Mouse (Mus musculus) forebrain, embryonic 14.5 days (tissue): ENCODE measurements at regions not wholly inside any gene's neighbourhood (a gene's known extent, or its start where the extent isn't known, plus 50 kb on each side); places are given as distances from the start of the nearest gene placed in this dataset. TPM values are rescaled to one million over a fixed set of nuclear protein-coding genes. Genes with fewer than 3 reads are reported as not detected.

ENCODE experiments used
- ATAC-seq: fragments of 200-750 bp; cut with Nextera tagmentation; 2 replicates; pipeline ENCODE4 v1.8.0; 2017; ENCODE audit warnings: mild to moderate bottlenecking, moderate library complexity
- DNase-seq: peaks from one replicate; pipeline ENCODE4 v3.0.0-alpha.2; 2015; ENCODE audit warnings: low spot score
- H3K27ac ChIP-seq: fragments of 300-500 bp; sonication (generic); 2 replicates; pipeline ENCODE4 v1.5.1; 2014; ENCODE audit warnings: low read depth, mild to moderate bottlenecking, control low read depth, low read length, moderate library complexity
- H3K27me3 ChIP-seq: fragments of 300-500 bp; sonication (generic); replicated peaks from 2 replicates; pipeline ENCODE4 v1.6.1; 2014; ENCODE audit warnings: low read length, control low read depth, mixed read lengths; ENCODE audit not compliant: control insufficient read depth, insufficient read depth
- H3K36me3 ChIP-seq: fragments of 300-500 bp; sonication (generic); 2 replicates; pipeline ENCODE4 v1.6.1; 2014; ENCODE audit warnings: low read length, control low read depth; ENCODE audit not compliant: control insufficient read depth, insufficient read depth
- H3K4me1 ChIP-seq: fragments of 300-500 bp; sonication (generic); 2 replicates; pipeline ENCODE4 v1.6.1; 2014; ENCODE audit warnings: antibody characterized with exemption, low read length, control low read depth; ENCODE audit not compliant: control insufficient read depth, insufficient read depth
- H3K4me2 ChIP-seq: fragments of 300-500 bp; sonication (generic); 2 replicates; pipeline ENCODE4 v1.6.1; 2014; ENCODE audit warnings: mild to moderate bottlenecking, control low read depth, low read length
- H3K4me3 ChIP-seq: fragments of 300-500 bp; sonication (generic); 2 replicates; pipeline ENCODE4 v1.5.1; 2014; ENCODE audit warnings: low read depth, low read length, control low read depth
- H3K9ac ChIP-seq: fragments of 300-500 bp; sonication (generic); 2 replicates; pipeline ENCODE4 v1.6.1; 2014; ENCODE audit warnings: mild to moderate bottlenecking, low read length, control low read depth, moderate library complexity
- H3K9me3 ChIP-seq: fragments of 300-500 bp; sonication (generic); replicated peaks from 2 replicates; pipeline ENCODE4 v1.6.1; 2016; ENCODE audit warnings: low read length, control low read depth, mixed read lengths; ENCODE audit not compliant: control insufficient read depth
- WGBS: fragments of 180-500 bp; shearing (Covaris S2); extraction: QIAGEN DNeasy Blood & Tissue Kit; methylation state at CpG from one replicate; pipeline ENCODE4 v1.1.7; 2014; 5-methylcytosine and 5-hydroxymethylcytosine counted together
- microRNA-seq: library from miRNA; unstranded; fragments of <30 nt; microRNA quantifications from one replicate; pipeline ENCODE4, GENCODE M21; 2016

DNA sequence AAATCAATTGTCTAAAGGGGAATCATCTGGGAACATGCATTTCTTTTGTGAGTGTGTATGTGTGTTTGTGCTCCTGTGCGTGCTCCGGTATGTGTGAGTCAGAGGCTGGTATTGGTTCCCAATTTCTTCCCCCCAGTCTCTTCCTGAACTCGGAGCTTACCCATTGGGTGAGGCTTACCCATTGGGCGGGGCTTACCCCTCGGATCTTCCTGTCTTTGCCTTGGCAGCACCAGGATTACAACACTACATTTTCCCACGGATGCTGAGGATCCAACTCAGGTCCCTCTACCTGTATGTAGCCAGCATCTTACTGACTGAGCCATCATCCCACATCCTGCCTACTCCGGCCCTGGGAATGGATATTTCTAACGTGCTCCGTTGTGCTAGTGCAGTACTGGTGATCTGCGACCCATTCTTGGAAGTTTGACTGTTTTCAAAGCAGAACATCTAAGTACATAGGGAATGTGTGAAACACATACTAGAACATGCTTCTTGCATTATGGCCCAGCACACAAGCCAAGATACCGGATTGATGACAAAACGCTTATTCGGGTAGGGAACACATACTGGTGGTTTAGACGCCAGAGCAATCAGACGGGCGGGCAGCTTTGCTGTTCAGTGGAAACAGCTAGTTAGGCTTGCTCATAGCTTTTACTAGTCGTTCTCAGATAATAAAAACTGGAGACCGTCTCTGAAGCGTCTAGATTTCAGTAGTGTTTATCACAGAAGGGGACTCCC is 55.8 kb upstream of the Zfhx3 start:
- no peak overlapping the region for H3K9ac ChIP-seq
- WGBS: 84% methylated on average over 19 of the region's 19 CpGs

DNA sequence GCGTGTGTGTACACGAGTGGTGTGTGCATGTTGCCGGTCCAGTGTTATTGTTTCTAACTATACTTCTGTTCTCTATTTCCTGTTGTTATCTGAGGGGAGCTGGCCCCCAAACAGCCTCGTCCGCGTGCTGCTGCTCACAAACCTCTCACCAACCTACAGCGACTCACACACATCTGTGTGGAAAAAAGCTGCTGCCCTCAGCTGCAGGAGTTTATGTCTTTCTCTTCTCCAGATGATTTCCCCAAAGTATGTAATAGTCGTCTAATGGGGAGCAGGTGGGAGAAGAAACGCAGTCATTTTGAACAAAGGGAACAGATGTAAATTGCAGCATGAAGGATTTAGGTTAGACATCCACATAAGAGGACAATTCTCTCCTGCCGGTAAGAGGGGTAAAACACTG is 55.1 kb upstream of the Zfhx3 start:
- no peaks in the 10 kb centered on the region for H3K4me1 ChIP-seq
- WGBS: 54% methylated on average over 10 of the region's 10 CpGs
- ATAC-seq (no peak), DNase-seq (no peak)
- H3K9me3 ChIP-seq: no peaks in the 10 kb centered on the region
- H3K27ac ChIP-seq: no peak overlapping the region
- H3K27me3 ChIP-seq: no peaks in the 10 kb centered on the region
- H3K9ac ChIP-seq: no peak overlapping the region
- no peaks in the 10 kb centered on the region for H3K36me3 ChIP-seq
- H3K4me3 ChIP-seq: no peak overlapping the region
- H3K4me2 ChIP-seq: no peak overlapping the region

More for the DNA sequence above, 55.8 kb upstream of the Zfhx3 start:
- Histone ChIP-seq H3K36me3 (no peaks in the 10 kb centered on the region), H3K27me3 (no peaks in the 10 kb centered on the region), H3K27ac (no peak overlapping the region), H3K4me1 (no peaks in the 10 kb centered on the region), H3K4me3 (no peak overlapping the region), H3K9me3 (no peaks in the 10 kb centered on the region), H3K4me2 (no peak overlapping the region)
- DNase-seq (no peak), ATAC-seq (no peak)

DNA sequence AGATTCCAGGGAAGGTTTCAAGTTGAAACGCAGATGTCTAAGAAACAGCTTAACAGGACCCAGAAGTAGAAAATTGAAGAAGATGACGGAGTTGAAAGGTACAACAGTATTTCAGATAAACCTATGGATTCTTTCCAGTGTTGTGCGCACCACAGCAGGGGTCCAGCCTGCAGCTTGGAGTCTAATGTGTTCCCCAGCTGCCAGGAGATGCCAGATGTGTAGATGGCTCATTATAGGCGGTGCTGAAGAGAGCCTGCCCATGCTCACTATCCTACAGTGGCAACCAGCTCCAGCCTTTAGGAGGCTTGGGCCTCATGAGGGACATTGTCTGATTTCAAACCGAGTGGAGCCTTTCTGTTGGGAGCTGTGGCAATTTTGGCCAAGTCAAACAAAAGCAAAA is 51.5 kb upstream of the Zfhx3 start:
- WGBS: 75% methylated on average over 5 of the region's 5 CpGs
- Histone ChIP-seq H3K27ac (no peak overlapping the region), H3K27me3 (no peaks in the 10 kb centered on the region), H3K4me1 (no peaks in the 10 kb centered on the region), H3K9me3 (no peaks in the 10 kb centered on the region), H3K4me2 (no peak overlapping the region), H3K36me3 (no peaks in the 10 kb centered on the region), H3K4me3 (no peak overlapping the region), H3K9ac (no peak overlapping the region)
- no peak for ATAC-seq
- DNase-seq: no peak

Small RNA genes lying in the stretch of these regions (microRNA-seq; reads per million reads assigned to microRNA genes)
- not detected for gene Gm22825
- not detected for gene Gm23646
